Mouse (Mus musculus) forebrain, embryonic 16.5 days (tissue): ENCODE results near the gene Rasl11b. TPM values are rescaled to one million over a fixed set of nuclear protein-coding genes. Genes with fewer than 3 reads are reported as not detected.

Source experiments
- ATAC-seq: fragments of 200-750 bp; cut with Nextera tagmentation; 2 replicates; pipeline ENCODE4 v1.8.0; 2017; ENCODE audit warnings: mild to moderate bottlenecking, moderate library complexity
- H3K27ac ChIP-seq: fragments of 300-500 bp; sonication (generic); 2 replicates; pipeline ENCODE4 v1.5.1; 2014; ENCODE audit warnings: low read length, control low read depth
- H3K27me3 ChIP-seq: fragments of 300-500 bp; sonication (generic); replicated peaks from 2 replicates; pipeline ENCODE4 v1.6.1; 2014; ENCODE audit warnings: low read length; ENCODE audit not compliant: control insufficient read depth, insufficient read depth
- H3K36me3 ChIP-seq: fragments of 300-500 bp; sonication (generic); 2 replicates; pipeline ENCODE4 v1.6.1; 2014; ENCODE audit not compliant: control insufficient read depth, insufficient read depth
- H3K4me1 ChIP-seq: fragments of 300-500 bp; sonication (generic); replicated peaks from 2 replicates; pipeline ENCODE4 v1.6.1; 2014; ENCODE audit warnings: low read length; ENCODE audit not compliant: control insufficient read depth, insufficient read depth
- H3K4me2 ChIP-seq: fragments of 300-500 bp; sonication (generic); 2 replicates; pipeline ENCODE4 v1.6.1; 2014; ENCODE audit warnings: mild to moderate bottlenecking, low read length, control low read depth
- H3K4me3 ChIP-seq: fragments of 300-500 bp; sonication (generic); replicated peaks from 2 replicates; pipeline ENCODE4 v1.5.1; 2014; ENCODE audit warnings: mild to moderate bottlenecking, low read length, control low read depth
- H3K9ac ChIP-seq: fragments of 300-500 bp; sonication (generic); replicated peaks from 2 replicates; pipeline ENCODE4 v1.6.1; 2014; ENCODE audit warnings: low read depth, low read length, control low read depth
- H3K9me3 ChIP-seq: fragments of 300-500 bp; sonication (generic); 2 replicates; pipeline ENCODE4 v1.6.1; 2016; ENCODE audit warnings: low read length; ENCODE audit not compliant: control insufficient read depth
- WGBS: fragments of 180-500 bp; shearing (Covaris S2); extraction: QIAGEN DNeasy Blood & Tissue Kit; methylation state at CpG from one replicate; pipeline ENCODE4 v1.1.7; 2014; 5-methylcytosine and 5-hydroxymethylcytosine counted together
- polyA plus RNA-seq: library from polyadenylated mRNA; unstranded; fragments of >200 nt; fragmentation: Nextera tagmentation; extraction: Ambion mirVana; gene quantifications from 2 replicates; pipeline ENCODE4 v1.2.1, GENCODE M21; 2015

Rasl11b gene
- polyA plus RNA-seq, 1 experiment from 2014 or later: 31.2 TPM

DNA sequence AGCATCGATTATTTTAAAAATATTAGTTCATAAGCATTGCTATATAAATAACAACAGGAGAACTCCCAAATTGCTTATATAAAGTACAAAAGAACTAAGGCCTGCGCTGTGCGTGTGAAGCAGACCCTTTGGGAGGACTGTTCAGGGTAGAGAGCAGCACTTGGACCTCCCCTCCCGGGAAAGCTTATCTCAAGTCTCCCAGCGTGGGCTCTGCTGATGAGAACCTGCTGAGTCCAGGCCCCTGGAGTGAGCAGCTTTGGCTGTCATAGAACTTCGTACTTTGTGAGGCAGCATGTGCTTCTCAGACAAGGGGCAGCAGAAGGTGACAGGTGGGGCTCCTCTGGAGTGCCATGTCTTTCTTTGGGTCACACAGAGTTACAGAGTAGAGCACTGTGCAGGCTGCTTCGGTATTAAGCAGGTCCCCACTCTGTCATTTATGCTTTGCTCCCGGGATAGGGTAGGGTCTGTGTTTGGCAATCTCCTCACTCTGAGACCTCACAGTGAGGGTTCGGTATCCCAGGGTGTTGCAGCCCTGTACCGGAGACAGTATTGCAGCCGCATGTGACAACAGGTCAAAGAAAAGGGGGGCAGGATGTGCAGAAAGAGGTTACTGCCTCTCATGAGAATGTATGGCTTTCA lies 34.8 kb downstream of the Rasl11b start:
- no peaks in the 10 kb centered on the region for H3K9me3 ChIP-seq
- H3K4me3 ChIP-seq: no peak overlapping the region
- no peaks in the 10 kb centered on the region for H3K36me3 ChIP-seq
- no peaks in the 10 kb centered on the region for H3K27me3 ChIP-seq
- no peak overlapping the region for H3K9ac ChIP-seq
- H3K4me1 ChIP-seq: peaks cover 7% of the 10 kb centered on the region; the same call in 1 of the 2 replicates
- no peak overlapping the region for H3K4me2 ChIP-seq
- WGBS: 60% methylated on average over 11 of the region's 11 CpGs
- H3K27ac ChIP-seq: no peak overlapping the region
- ATAC-seq: no peak

DNA sequence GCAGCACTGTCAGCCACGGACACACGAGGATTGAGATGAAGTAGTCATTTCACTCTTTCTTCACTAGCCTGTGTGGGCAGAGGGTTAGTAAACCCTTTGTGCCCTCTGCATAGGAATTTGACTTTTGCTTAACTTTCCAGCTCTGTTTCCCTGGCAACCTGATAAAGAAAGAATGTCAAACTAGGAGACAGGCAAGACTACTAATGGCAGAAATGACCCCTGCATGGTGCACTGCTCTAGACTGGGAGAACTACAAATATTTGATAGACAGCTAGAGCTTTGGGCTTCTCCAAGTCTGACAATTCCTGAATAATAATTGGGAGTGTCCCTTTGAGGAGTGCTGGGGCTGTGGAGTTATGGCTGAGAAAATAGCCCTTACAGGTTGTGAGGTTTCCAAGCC lies 35.4 kb downstream of the Rasl11b start:
- Histone ChIP-seq H3K4me1 (peaks cover 7% of the 10 kb centered on the region; the same call in 1 of the 2 replicates), H3K4me3 (no peak overlapping the region), H3K4me2 (no peak overlapping the region), H3K27me3 (no peaks in the 10 kb centered on the region), H3K9ac (no peak overlapping the region), H3K9me3 (no peaks in the 10 kb centered on the region), H3K27ac (no peak overlapping the region), H3K36me3 (no peaks in the 10 kb centered on the region)
- WGBS: 58% methylated on average over 2 of the region's 2 CpGs
- no peak for ATAC-seq

DNA sequence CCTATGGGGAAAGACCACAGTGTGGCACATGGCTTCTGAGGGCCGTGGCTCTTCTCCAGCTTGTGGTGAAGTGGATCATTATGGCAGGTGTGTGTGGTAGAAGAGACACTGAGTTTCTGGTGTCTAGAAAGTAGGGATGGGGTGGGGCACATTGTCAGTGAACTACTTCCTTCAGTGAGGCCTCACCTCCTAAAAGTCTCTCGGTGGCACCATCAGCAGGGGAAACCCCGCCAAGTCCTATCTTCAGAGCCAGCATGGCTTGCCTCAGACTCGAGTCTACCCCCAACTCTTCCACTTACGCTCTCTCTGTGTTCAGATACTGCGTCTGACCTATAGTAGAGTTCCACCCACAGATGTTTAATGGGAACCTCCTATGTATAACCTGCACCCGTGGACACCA lies 38.7 kb downstream of the Rasl11b start:
- ATAC-seq: no peak
- WGBS: 92% methylated on average over 7 of the region's 7 CpGs
- Histone ChIP-seq H3K27me3 (no peaks in the 10 kb centered on the region), H3K9ac (no peak overlapping the region), H3K4me2 (no peak overlapping the region), H3K36me3 (no peaks in the 10 kb centered on the region), H3K4me1 (peaks cover 7% of the 10 kb centered on the region; the same call in 1 of the 2 replicates), H3K4me3 (no peak overlapping the region), H3K27ac (no peak overlapping the region), H3K9me3 (no peaks in the 10 kb centered on the region)

DNA sequence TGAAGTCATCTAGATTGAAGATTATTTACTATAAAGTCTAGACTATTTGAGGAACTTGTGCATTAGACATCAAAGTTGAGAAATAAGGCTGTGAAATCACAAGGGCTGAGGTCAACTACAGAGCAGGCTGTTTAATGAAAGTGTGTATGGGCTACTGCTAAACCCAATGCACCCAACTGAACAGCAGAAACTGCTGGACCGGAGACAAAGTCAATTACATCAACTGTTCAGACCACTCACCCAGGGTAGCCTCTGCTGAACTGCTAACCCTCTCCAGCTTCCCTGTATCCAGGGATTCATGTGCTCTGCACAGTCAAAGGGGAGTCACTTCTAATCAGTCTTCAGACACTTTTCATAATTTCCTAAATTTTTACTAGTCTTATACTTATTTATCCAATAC lies 44.3 kb downstream of the Rasl11b start:
- Histone ChIP-seq H3K4me3 (no peak overlapping the region), H3K4me1 (no peaks in the 10 kb centered on the region), H3K27me3 (no peaks in the 10 kb centered on the region), H3K4me2 (no peak overlapping the region), H3K9me3 (no peaks in the 10 kb centered on the region), H3K27ac (no peak overlapping the region), H3K9ac (no peak overlapping the region), H3K36me3 (no peaks in the 10 kb centered on the region)
- WGBS: 91% methylated on average over 1 of the region's 1 CpGs
- no peak for ATAC-seq

DNA sequence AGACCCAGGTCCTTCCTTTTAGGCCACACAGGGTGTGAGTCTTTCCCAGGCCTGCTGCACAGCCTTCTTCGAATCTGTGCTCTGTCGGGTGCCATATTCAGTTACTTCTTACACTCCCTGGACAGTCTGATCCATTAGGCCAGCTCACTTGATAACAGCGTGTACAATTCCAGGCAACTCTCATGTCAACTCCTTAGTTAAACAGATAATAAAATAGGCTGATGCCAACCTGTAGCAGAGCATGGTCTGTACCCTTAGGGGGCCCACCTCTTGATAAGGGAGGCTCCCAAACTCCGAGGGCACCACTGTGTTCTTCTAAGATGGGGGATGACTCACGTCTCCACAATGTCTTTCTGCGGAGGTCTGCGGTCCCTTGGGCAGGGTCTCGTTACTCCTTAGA lies 45.2 kb downstream of the Rasl11b start:
- Histone ChIP-seq H3K36me3 (no peaks in the 10 kb centered on the region), H3K27me3 (no peaks in the 10 kb centered on the region), H3K9me3 (no peaks in the 10 kb centered on the region), H3K9ac (no peak overlapping the region), H3K27ac (no peak overlapping the region), H3K4me3 (no peak overlapping the region), H3K4me1 (no peaks in the 10 kb centered on the region), H3K4me2 (no peak overlapping the region)
- 85% methylated on average over 8 of the region's 8 CpGs for WGBS
- no peak for ATAC-seq

DNA sequence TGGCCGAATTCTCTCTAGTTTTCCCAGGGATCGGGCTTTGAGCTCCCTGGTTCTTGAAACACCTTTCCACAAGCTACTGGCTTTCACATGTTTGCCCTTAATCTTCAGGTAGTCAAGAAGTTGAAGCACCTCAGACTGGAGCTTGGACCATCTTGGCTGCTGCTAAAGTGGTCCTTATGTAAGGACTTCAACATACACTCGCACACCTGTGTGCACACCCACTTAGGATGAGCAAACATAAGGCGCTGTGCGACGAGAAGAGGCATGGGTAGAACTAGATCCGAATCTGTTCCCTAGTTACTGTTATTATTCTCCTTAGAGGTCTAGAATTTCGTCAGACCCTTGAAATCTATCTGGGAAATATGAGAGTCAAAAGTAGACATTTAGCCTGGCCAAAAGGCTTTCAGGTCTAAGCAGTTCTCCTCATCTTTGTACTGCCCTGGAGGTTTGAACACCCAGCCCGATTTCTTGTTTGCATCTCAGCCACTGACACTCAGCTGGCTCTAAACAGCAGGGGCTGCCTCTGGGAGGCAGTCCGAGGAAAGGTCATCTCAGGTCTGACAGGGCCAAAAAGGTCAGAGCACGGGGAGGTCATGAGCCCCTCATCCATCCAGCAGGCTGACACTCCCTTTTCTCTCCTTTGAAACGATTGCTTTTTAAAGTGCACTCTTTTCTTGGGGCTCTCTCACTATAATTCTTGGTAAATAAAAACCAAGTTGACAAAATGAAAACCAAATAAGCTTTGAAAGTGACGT lies 46.0 kb downstream of the Rasl11b start:
- Histone ChIP-seq H3K4me2 (no peak overlapping the region), H3K9ac (no peak overlapping the region), H3K27me3 (no peaks in the 10 kb centered on the region), H3K4me1 (no peaks in the 10 kb centered on the region; the same call in 1 of the 2 replicates), H3K36me3 (no peaks in the 10 kb centered on the region), H3K27ac (no peak overlapping the region), H3K9me3 (no peaks in the 10 kb centered on the region), H3K4me3 (no peak overlapping the region)
- no peak for ATAC-seq
- WGBS: 67% methylated on average over 13 of the region's 13 CpGs

DNA sequence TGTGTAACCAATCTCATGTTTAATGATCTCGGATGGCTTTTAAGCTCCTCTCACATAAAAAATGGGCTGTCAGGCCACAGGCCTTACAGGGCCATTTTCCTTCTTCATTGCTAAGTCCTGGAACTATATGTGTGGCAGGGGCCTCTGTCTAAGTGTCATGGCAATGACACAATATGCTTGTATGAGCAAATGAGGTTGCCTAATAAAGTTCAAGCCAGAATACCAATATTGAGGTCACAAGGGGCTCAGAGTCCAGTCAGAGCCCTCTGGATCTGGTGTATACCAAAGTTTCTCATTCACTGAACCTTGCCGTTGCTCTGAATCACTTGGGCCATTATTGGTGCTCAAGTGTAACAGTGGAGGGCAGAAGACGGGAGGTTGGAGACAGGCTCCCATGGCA lies 47.6 kb downstream of the Rasl11b start:
- no peak overlapping the region for H3K4me3 ChIP-seq
- H3K4me2 ChIP-seq: no peak overlapping the region
- no peak overlapping the region for H3K9ac ChIP-seq
- no peaks in the 10 kb centered on the region for H3K9me3 ChIP-seq
- H3K27me3 ChIP-seq: no peaks in the 10 kb centered on the region
- ATAC-seq: no peak
- H3K4me1 ChIP-seq: peaks cover 2% of the 10 kb centered on the region; the same call in 1 of the 2 replicates
- 78% methylated on average over 3 of the region's 3 CpGs for WGBS
- H3K27ac ChIP-seq: no peak overlapping the region
- H3K36me3 ChIP-seq: no peaks in the 10 kb centered on the region

DNA sequence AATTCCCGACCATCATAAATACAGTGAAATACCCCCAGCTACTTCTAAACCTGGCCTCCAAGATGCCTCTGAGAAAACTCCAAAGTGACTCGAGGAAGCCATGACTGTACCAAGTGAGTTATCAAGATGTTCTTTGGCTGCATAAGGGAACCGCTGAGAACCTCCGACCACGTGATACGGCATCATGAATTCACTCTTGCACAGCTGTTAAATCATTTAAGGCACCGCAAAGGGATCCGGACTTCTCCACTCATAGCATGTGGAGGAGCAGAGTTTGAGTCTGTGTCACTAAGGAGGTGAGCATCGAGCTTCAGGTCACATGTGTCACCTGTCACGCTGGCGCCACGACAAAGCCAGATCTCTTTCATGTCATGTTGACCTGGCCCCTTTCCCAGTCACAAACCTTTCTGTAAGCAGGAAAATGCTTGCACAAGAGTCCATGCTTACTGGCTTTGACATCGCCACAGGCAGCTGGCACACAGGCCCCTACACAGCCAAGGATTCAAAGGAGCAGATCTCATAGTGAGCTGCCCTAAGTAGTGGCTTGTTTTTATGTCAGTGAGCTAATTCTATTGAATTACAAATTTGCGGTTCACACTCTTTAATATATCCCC lies 49.4 kb downstream of the Rasl11b start:
- 85% methylated on average over 14 of the region's 14 CpGs for WGBS
- H3K27ac ChIP-seq: no peak overlapping the region
- ATAC-seq: no peak

DNA sequence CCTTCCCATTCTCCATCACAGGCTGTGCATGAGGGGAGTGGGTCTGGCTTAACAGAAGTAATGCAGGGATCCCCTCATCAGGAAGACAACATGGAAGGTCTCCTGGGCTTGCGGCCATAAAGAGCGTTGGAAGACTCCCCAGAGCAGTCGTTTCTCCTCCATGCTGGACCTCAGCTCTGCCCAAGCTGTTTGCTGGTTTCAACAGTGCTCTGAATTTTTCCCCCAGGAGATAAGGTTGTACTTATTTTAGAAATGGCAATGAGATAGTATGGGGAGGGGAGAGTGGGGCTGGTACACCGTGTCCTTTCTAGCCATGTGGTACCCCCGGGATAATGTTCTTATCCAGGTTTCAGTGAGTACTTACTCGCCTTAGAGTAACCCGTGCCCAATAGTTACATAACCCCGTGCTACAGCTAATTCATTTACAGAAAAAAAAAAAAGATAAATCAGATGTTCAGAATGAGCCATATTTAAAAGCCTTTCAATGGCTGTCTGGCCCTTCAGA lies 50.6 kb downstream of the Rasl11b start:
- H3K4me3 ChIP-seq: no peak overlapping the region
- no peak overlapping the region for H3K27ac ChIP-seq
- peaks cover 2% of the 10 kb centered on the region; the same call in 1 of the 2 replicates for H3K4me1 ChIP-seq
- H3K27me3 ChIP-seq: no peaks in the 10 kb centered on the region
- ATAC-seq: no peak
- WGBS: 95% methylated on average over 8 of the region's 8 CpGs
- H3K4me2 ChIP-seq: no peak overlapping the region
- no peaks in the 10 kb centered on the region for H3K36me3 ChIP-seq
- H3K9ac ChIP-seq: no peak overlapping the region
- H3K9me3 ChIP-seq: no peaks in the 10 kb centered on the region

More for the DNA sequence above, 49.4 kb downstream of the Rasl11b start:
- H3K4me2 ChIP-seq: no peak overlapping the region
- H3K36me3 ChIP-seq: no peaks in the 10 kb centered on the region
- peaks cover 2% of the 10 kb centered on the region; the same call in 1 of the 2 replicates for H3K4me1 ChIP-seq
- H3K27me3 ChIP-seq: no peaks in the 10 kb centered on the region
- H3K4me3 ChIP-seq: no peak overlapping the region
- no peak overlapping the region for H3K9ac ChIP-seq
- H3K9me3 ChIP-seq: no peaks in the 10 kb centered on the region
